Mouse (Mus musculus) CD4-positive, CD25-positive, alpha-beta regulatory T cell, adult 2 months (primary cell): ENCODE results near the gene Pex5.

Experiments
- DNase-seq: peaks from one replicate; pipeline ENCODE4 v3.0.0-alpha.2; 2012; ENCODE audit warnings: low read depth, low spot score

Gene Pex5

DNA sequence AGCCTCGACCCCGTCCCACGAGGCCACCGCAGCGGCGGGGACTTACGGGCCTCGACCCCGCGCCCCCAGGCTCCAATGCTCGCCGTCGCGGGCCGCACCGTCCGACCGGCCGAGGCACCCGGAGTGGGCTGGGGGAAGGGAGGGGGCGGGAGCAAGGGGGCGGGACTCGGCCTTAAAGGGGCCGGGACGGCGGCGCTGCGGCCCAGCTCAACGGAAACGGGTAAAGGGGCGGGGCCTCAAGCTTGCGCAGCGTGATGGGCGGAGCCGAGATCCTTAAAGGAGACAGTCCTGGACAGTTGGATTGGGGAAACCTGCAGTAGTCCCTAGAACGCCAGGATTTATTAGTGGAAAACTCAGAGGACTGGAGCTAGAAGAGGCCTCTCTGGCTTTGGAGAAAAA is at the start of gene Pex5:
TSS of gene Pex5 (minus strand) at position 141 of the 399 bp plus-strand sequence.
- peak; percentile 95 for DNase-seq

DNA sequence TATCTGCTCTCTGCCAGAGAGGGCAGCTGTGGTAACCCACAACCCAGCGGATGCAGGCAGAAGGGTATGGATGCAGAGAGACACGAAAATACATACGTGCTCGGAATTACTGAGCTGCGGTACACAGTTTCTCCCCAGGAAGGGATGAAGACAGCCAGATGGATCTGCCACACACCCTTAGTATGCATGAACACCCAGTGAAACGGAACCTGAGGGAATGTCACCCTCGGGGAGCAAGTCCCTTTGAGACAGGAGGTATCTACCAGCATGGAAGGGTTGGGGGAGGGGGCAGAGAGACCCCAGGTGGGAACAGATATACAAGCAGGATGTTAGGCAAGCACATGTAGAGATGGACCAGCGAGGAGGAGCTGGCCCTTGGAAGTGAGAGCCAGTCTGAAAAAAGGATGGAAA is 49.0 kb upstream of the Pex5 start:
- no peak for DNase-seq

DNA sequence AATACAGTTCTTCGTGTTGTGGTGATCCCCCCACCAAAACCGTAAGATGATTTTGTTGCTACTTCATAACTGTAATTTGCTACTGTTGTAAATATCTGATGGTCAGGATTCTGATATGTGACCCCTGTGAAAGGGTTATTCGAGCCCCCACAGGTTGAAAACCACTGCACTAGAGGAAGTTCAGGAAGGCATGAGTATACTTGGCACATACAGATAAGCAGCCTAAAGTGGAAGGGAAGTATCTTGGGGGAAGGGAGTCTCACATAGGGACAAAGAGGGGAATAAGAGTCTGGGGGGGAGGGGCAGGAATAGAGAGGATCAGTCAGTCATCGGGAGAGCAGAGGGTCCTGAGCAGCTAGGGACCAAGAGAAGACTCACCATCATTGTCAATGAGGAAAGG is 44.5 kb upstream of the Pex5 start:
- DNase-seq: no peak

DNA sequence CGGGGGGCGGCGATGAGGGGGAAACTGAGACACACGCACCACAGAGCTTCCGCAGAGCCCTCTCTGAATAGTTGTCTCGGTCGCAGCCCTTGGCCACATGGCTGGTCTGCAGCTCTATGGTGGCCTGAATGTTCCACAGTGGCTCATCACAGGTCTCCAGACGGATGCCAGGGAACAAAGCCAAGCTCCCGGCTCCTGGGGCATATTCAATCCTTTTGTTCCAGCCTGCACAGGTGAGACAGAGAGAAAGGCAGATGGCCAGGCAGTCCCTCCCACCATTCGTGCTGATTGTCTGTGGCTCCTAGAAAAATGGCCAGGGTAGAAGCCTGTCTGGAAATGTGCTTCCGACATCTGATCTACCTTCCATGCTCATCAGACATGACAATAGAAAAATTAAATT is 43.6 kb upstream of the Pex5 start:
- no peak for DNase-seq

DNA sequence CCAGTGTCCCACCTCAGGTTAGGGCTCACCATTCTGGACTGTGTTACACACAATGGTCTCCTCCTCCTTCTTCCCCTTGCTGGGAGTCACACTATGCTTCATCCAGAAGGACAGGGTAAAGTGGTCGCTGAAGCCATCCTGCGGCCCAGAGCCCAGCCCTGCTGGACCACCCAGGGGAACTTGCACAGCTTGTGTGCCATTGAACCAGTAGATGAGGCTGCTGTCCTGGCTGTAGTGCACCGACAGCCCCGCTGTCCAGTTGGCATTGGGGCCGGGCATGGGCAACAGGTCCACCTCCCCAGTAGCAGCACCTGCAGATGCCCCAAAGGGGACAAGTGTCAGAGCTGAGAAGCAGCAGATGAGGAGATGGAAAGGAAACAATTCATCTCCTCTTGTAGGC is 43.0 kb upstream of the Pex5 start:
- no peak for DNase-seq

DNA sequence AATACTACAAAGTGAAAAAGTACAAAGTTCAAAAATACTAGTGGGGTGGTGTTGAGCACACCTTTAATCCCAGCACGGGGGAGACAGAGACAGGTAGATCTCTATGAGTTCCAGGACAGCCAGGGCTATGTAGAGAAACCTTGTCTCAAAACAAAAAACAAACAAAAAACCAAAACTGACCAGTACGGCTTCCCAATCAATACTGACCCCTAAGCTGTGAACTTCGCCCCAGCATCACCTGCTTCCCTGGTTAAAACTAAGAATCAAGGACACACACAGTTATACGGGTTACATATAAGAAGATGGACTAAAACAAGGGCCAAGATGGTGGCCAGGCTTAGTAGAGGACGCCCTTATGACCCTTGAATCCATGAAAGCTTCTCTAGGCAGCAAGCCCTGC is 41.4 kb upstream of the Pex5 start:
- DNase-seq: no peak

DNA sequence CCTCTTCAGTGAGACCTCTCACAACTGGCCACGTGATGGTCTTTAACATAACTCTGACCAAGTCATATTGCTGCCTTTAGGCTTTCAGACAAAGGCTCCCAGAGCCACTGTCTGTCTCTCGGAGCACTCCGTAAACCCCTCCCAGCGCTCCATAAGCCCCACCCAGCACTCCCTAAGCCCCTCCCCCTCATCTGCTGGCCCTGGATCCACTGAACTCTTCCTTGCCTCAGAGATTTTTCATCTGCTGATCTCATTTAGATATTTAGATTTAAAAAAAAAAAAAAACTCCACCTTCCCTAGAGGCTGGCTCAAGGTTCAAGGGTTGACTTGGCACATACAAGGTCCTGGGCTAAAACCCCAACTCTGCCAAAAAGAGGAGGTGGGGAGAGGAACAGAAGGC is 38.9 kb upstream of the Pex5 start:
- DNase-seq: no peak

DNA sequence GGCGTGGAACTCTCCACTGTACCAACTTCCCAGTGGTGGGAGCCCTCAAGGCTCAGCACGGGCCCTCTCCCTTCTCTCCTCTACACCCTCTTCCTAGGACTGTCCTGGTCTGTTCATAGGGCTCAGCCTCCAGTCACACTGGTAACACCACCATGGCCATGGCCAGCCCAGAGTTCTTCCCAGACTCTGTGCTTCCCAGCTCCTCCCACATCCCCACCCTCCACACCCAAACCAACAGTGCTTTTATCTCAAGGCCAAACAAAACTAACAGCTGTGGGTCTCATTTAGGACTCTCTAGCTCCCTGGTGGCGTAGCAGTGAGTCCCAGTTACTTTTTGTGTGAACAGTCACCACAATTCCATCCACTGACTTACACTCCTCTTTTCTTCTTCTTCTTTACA is 37.1 kb upstream of the Pex5 start:
- DNase-seq: no peak

DNA sequence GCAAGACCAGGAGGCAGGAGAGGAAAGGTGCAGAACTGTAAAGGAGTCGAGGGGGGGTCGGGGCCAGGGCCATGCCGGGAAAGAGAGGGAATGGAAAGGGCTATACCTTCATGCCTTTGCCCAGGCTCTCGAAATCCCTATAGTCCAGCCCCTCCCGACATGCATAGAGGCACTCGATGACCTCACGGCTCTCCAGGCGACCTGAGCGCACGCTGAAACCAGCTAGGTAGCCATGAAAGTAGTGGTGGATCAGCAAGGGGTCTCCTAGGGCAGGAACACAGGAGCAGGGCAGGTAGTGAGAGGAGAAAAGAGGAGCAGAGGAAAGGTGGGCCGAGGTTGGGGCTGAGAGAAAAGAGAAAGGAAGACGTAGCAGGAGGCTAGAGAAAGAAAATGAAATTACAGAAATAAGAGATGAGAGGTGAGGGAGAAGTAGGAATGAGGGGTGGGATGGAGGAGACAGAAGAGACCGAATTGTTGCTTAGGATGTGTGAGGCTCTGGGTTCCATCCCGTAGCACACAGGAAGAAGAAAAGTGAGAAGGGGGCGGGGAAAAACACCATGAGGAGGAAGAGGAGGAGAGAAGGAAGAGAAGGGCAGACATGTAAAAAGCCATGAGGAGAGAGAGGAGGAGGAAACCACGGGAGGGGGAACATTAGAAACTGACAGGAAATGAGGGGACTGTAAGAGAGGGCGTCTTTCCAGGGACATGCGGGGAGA is 35.0 kb upstream of the Pex5 start:
- DNase-seq: no peak

DNA sequence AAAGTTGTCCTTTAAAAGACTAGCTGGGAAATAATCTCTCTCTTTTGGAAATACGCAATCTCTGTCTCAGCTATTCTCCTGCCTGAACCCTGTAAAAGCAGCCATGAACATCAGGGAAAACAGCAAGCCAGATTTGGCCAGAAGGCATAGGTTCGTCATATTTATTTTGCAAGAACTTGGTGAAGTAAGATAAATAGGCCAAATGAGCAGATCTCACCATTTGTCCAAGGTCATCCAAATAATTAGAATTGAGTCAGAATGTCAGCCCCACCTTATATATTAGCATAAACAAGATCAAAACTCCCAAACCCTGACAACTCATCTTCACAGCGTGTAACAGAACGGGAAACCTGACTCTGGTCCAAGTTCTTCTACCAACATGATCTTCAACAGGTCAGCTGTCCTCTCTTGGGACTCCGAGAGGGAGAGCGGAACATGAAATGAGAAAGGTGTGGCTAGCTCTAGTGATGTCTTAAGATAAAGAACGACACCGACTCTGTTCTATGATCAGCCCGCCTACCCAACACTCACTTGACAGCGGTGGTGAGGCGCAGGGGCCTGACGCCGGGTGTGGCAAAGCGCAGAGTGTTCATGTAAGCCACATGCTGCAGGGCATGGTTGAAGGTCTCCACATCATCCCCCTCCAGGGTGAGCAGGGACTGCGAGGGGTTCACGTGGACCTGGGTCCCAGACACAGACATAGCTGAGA is 34.2 kb upstream of the Pex5 start:
- no peak for DNase-seq

DNA sequence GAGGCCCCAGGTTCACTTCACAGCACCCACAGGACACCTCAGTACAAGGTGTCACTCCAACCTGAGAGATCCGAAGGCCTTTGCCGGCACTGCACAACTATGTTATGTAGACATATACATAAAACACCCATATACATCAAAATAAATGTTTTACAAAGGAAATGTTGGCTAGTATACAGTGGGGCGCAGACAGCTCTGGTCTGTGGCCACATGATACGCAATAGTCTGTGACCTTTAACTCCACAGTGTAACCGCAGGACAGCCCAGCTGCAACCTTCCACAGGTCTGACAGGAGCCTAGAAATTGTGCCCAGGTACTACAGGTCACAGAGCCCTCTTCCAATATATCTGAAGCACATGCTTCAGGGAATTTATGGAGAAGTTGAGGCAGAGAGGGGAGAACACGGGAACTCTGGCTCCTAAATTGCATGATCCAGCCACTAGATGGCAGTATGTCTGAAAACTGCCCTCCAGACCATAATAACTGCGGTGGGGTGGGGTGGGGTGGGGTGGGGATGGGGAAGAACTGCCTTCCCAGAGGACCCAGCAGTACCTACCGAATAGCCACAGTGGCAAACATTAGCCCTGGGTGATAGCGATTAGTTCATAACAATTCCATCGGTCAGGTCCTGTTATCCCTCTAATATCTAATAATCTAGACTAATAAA is 33.5 kb upstream of the Pex5 start:
- DNase-seq: peak; percentile 28

DNA sequence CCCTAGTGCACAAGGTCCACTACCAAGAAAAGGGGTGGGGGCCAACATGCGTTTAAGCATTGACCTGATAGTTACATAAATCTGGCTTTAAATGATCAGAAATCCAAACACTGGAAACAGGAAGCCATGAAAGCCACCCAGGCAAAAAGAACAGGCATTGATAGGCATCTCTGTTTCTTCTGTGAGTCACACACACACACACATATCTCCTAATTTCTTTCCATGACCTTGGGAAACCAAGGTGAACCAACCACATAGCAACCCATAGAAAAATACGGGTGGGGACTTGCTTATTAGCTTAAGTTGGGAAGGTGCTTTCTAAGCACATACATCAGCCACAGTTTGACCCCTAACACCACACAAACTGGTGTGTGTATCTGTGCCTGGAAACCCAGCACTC is 32.5 kb upstream of the Pex5 start:
- DNase-seq: no peak

DNA sequence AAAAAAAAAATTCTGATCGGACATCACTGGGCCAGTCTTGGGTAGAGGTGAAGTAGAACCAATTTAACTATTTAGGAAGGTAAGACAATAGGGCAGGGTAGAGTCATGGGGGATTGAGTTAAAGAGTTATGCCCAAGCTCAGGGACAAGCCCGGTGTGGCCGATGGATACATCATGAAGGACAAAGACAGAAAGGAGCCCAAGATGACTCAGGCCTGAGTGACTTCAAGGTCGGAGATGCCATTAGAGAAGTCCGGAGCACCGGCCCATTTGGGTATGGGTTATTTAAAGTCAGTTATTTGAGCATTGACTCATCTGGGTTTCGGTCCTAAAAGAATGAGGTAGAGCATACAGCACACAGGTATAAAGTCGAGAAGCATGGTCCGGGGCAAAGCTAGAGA is 31.6 kb upstream of the Pex5 start:
- no peak for DNase-seq

DNA sequence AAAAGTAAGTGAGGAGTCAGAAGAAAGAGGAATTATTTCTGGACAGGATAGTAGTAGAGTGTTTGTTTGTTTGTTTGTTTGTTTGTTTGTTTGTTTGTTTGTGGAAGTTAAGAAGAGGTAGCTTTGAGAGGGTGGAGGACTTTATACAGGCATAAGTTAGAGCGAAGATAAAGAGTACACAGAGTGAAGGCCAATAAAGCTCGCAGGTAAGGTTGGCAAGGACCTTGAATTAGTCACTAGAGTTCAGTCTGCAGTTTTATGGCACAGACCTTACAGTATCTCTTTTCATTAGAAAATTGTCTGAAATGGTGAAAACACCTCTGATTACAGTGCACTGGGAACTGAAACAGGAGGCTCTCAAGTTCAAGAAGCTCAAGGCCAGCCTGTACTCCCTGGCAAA is 31.2 kb upstream of the Pex5 start:
- DNase-seq: no peak

DNA sequence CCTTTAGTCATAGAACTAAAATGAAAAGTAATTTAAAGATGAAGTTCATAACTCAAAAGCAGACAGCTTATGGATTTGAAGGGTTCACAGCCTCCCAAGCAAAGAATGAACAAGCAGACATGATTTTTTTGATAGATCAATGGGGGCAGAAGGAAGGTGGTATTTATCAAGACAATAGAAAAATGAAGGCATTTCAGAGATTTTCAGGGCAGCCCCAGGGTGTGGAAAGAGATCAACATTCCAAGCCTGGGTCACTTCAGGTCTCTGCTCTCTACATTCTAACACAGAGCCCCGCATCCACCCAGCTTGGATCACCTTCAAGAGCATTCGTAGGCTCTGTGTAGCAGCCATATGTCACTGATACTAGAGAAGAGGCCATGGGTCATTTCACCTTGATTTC is 28.5 kb upstream of the Pex5 start:
- DNase-seq: no peak

DNA sequence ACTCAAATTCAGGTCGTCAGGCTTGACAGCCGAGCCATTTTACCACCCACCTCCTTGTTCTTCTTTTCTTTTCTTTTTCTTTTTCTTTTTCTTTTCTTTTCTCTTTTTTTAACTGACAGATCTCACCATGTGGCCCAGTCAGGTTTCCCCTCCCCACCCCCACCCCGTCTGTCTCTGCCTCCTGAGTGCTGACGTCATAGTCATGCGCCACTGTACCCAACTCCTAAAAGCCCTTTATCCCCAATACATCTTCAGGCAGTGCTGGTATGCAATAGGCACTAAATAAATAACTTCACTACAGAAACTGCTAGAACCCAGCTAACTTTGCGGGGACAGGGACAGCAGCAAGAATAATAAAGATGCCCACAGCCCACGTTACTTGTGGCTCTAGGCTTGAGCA is 21.4 kb upstream of the Pex5 start:
- no peak for DNase-seq

DNA sequence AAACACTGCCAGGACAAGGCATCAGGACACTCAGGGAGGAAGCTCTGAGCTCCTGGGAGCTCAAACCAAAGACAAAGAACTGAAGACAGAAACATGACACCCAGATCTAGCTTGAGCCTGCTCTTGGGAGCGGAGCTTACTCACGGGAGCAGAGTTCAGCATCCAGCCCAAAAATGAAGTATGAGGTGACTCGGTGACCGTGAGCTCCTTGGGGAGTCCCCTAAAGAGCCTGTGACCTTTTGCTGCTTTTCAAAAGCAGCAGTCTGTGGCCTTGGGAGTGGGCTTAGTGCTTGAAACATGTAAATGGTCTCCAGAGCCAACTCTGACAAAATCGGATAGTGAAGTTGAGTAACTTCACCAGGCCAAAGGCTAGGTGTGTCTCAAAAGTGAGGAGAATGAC is 20.3 kb upstream of the Pex5 start:
- DNase-seq: no peak

DNA sequence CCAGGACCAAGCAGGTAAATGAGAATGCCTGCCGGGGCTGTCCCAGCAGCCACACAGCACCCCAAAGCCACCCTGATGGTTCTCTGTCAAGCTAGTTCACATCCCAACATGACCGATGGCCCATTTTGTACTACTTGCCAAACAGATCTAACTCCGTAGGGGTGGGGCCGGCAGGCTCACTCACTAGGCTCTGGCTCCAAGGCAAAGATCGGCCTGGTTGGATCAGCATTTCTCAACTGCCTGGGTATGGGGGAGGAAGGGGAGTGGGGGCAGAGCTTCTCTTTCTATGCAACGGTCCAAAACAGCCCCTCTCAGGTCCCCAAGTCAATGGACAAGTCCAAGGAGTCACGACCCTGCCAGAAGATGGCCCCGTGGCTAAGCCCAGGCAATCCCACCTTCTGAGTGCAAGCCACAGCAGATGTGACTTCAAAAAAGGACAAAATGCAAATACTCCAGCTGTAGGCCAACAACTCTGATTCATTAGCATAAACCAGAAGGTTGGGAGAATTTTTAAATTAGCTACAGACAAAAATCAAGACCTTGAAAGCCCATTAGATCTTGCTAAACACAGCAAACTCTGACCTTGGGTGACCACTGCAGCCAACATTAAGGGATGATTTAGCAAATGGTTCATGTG is 18.9 kb upstream of the Pex5 start:
- DNase-seq: no peak

DNA sequence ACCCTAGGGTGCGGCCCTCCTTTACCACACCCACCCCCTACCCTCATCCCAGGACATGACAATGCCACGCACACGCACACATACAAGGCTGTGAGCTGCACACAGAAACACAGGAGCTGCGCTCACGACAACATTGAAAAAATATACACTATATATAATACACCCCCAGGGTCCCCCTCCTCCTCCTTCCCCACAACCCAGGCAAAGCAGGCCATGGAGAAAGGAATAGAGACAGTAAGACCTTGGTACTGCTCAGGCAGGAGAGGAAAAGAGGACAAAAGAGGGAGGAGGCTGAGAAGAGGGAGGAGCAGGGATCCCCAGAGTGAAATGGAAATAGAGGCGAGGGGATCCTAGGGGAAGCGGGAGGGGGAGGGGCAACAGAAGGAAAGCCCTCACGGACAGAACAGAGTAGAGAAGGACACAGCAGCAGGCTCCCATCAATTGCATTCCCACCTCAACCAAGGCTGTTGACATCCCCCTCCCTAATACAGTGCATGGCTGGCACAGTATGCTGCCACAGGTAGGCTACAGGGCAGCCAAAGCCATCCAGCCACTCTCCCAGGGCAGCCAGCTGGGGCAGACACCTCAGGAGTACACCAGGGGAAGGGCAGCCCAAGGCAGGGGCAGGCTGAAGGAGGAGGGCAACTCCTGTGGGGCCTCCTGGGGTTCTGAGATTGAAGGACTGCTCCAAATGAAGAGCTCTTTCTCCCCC is 16.1 kb upstream of the Pex5 start:
- DNase-seq: no peak

DNA sequence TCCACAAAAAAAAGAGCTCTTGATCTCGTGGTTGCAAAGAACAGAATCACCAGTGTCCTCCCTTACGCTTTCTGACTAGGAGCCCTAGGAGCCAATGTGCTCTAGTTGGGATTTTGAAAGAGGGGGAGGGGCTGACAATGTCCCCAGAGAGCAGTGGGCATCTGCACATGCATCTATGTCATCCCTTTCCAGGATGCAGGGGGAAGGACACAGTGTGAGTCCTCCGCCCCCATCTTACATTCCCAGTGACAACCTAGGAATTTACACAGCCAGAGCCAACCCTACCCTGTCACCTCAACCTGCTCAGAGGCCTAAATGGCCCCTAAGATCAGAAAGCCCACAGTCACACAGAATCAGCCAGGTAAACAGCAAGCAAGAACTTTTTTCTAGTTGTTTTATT is 15.5 kb upstream of the Pex5 start:
- DNase-seq: no peak

DNA sequence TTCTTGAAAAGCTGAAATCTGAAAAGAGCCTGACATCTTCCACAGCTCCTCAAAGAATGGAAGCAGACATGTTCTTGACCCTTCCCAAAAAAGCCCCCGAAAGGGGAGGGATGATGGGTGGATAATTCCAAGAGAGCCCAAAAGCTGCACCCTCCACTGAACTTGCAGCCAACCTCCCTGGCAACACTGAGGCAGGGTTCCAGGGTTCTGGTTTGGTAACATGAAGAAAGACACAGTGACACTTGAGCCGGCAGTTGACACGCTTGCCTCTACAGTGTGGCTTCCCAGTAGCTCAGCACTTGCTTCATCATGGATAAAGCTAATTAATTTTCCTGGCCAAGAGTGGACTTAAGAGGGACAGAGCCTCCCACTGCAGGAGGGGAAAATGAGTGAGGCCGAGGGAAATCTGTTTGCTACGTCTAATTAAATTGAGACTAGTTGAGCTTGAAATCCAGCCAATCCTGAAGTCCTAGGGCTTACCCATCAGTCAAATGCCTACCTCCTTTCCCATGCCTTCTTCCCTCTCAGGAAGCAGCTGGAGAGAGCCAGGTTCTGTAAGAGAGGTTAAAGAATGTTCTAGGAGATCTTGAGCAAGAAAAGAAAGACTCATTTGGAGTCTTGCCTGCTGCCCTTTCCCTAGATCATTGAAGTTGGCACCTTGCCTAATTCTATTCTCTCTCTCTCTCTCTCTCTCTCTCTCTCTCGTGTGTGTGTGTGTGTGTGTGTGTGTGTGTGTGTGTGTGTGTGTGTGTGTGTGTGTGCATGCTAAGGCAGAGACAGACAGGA is 13.1 kb upstream of the Pex5 start:
- no peak for DNase-seq
